Mouse (Mus musculus) heart, postnatal 4 days (tissue): ENCODE data around the gene Gpsm3. TPM values are rescaled to one million over a fixed set of nuclear protein-coding genes. Genes with fewer than 3 reads are reported as not detected.

ENCODE experiments used
- DNase-seq: peaks from one replicate; pipeline ENCODE4 v3.0.0; 2021
- total RNA-seq, 2 experiments: library from RNA; stranded (reverse); gene quantifications; 2 replicates each; pipeline ENCODE4 v1.2.3; 2021

Gene Gpsm3
- total RNA-seq, 2 experiments from 2014 or later, result 3.9 to 4.4 TPM

- DNase-seq, result no peak
Observed at GRCm38 (mm10) chr17:34583819-34584218, 5.8 kb upstream of the Gpsm3 start.

GRCm38 (mm10) chr17:34585121-34585520, 4.5 kb upstream of the Gpsm3 start:
- no peak for DNase-seq

GRCm38 (mm10) chr17:34585877-34586771, 3.5 kb upstream of the Gpsm3 start:
- no peak for DNase-seq

GRCm38 (mm10) chr17:34586796-34587422, 2.7 kb upstream of the Gpsm3 start:
- DNase-seq, result peak; percentile 90

- DNase-seq, result peak; percentile 97
Observed at GRCm38 (mm10) chr17:34587423-34587811, 2.2 kb upstream of the Gpsm3 start.

- no peak for DNase-seq
Observed at GRCm38 (mm10) chr17:34587814-34588213, 1.8 kb upstream of the Gpsm3 start.

GRCm38 (mm10) chr17:34588767-34589166, 839 bp upstream of the Gpsm3 start:
- no peak for DNase-seq

- DNase-seq, result no peak
Observed at GRCm38 (mm10) chr17:34589206-34589605, 400 bp upstream of the Gpsm3 start.

GRCm38 (mm10) chr17:34590154-34590987, 765 bp downstream of the Gpsm3 start:
- no peak for DNase-seq

GRCm38 (mm10) chr17:34591029-34591993, 1.7 kb downstream of the Gpsm3 start, which contains the start of gene Pbx2:
Gene Pbx2, plus strand, starts transcription at chr17:34591266.
- DNase-seq, result no peak

GRCm38 (mm10) chr17:34591994-34592375, 2.4 kb downstream of the Gpsm3 start:
- peak; percentile 95 for DNase-seq

GRCm38 (mm10) chr17:34592581-34593549, 3.3 kb downstream of the Gpsm3 start:
- no peak for DNase-seq

GRCm38 (mm10) chr17:34593752-34594525, 4.3 kb downstream of the Gpsm3 start:
- DNase-seq, result no peak

- DNase-seq, result no peak
Observed at GRCm38 (mm10) chr17:34596098-34596497, 6.5 kb downstream of the Gpsm3 start.

- no peak for DNase-seq
Observed at GRCm38 (mm10) chr17:34597566-34598095, 8.0 kb downstream of the Gpsm3 start, which contains the start of gene Ager. Gene Ager, plus strand, starts transcription at chr17:34597862.

GRCm38 (mm10) chr17:34599891-34600290, 10.3 kb downstream of the Gpsm3 start:
- no peak for DNase-seq

GRCm38 (mm10) chr17:34601796-34602195, 12.2 kb downstream of the Gpsm3 start:
- no peak for DNase-seq

- peak; percentile 100 for DNase-seq
Observed at GRCm38 (mm10) chr17:34603375-34604060, 13.9 kb downstream of the Gpsm3 start, which contains the start of gene Rnf5. Gene Rnf5, minus strand, starts transcription at chr17:34603690.
